Mouse (Mus musculus): ENCODE measurements around the gene Fstl3. TPM values are rescaled to one million over a fixed set of nuclear protein-coding genes. Genes with fewer than 3 reads are reported as not detected.

The Fstl3 gene
- polyA plus RNA-seq, 1 experiment from 2014 or later, result 21.9 TPM

DNA sequence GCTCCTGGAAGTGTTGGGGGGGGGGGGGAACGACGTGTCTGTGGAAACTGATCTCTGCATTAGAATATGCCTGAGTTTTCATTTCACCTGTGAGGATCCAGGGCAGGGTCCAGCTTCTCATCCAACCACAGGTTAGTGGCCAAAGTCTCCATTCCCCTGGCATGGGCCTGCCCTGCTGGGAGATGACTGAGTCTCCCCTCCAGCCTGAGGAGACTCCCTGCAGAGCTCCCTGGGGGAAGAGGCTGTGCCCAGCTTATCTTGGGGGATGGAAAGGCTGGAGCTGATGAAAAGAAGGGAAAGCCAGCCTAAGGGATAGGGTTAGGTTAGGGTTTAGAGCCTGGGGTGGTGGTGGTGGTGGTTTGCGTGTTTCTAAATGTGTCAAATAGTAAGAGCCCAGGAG, 24.8 kb downstream of the Fstl3 start:
- Histone ChIP-seq H3K4me1 (replicated peaks) (peaks cover 54% of the 10 kb centered on the region), H3K4me3 (no peak overlapping the region), H3K27me3 (replicated peaks) (no peaks in the 10 kb centered on the region), H3K4me2 (peak overlapping the region; percentile 28), H3K9me3 (replicated peaks) (no peaks in the 10 kb centered on the region), H3K27ac (ENCODE audit: poor library complexity, severe bottlenecking) (peak overlapping the region; percentile 66), H3K36me3 (no peaks in the 10 kb centered on the region), H3K9ac (peak overlapping the region; percentile 41; the same call in 1 of the 2 replicates)
- no peak for ATAC-seq (ENCODE audit: insufficient number of reproducible peaks, low FRiP score)
- 40% methylated on average over 3 of the region's 3 CpGs for WGBS

- Histone ChIP-seq H3K9ac (peak overlapping the region; percentile 41; the same call in 1 of the 2 replicates), H3K27ac (ENCODE audit: poor library complexity, severe bottlenecking) (peak overlapping the region; percentile 66), H3K4me2 (peak overlapping the region; percentile 28), H3K9me3 (replicated peaks) (no peaks in the 10 kb centered on the region), H3K4me1 (replicated peaks) (peaks cover 56% of the 10 kb centered on the region), H3K36me3 (no peaks in the 10 kb centered on the region), H3K4me3 (no peak overlapping the region), H3K27me3 (replicated peaks) (no peaks in the 10 kb centered on the region)
- ATAC-seq (ENCODE audit: insufficient number of reproducible peaks, low FRiP score), result peak; percentile 53
- WGBS, result 22% methylated on average over 11 of the region's 11 CpGs
Observed at GRCm38 (mm10) chr10:79802331-79802971, 25.4 kb downstream of the Fstl3 start.

DNA sequence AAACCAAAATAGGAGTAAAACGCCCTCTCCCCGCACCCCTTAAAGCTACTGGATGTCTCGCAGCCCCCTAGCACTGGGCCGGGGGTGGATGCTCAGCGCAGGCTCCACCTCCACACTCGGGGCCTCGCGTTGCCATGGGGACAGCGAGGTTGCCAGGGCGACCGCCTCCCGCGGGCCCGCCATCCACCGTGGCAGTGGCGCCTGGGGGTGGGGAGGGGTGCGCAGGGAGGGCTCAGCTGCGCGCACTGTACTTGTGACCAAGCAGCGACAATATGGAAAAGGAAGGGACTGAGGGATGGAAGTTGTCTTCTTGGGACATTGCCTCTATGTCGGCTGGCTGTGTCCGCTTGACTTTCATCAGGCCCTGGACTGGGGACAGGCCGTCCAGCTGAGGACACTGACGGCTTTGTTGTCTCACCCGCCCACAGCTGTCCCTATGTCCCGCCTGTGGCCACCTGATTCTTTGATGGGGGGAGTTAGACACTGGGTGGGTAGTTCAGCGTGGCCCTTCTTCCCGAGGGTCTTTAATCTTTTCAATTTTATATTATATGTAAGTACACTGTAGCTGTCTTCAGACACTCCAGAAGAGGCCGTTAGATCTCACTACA, 26.7 kb downstream of the Fstl3 start:
- H3K27ac ChIP-seq (ENCODE audit: poor library complexity, severe bottlenecking), result peak overlapping the region; percentile 62; the same call in 1 of the 2 replicates
- 14% methylated on average over 29 of the region's 29 CpGs for WGBS
- no peak overlapping the region for H3K4me3 ChIP-seq
- H3K36me3 ChIP-seq, result no peaks in the 10 kb centered on the region
- peak overlapping the region; percentile 56; the same call in 1 of the 2 replicates for H3K9ac ChIP-seq
- peaks cover 55% of the 10 kb centered on the region for H3K4me1 ChIP-seq (replicated peaks)
- no peaks in the 10 kb centered on the region for H3K9me3 ChIP-seq (replicated peaks)
- no peak; the same call in 1 of the 2 replicates for ATAC-seq (ENCODE audit: insufficient number of reproducible peaks, low FRiP score)
- peak overlapping the region; percentile 40 for H3K4me2 ChIP-seq
- H3K27me3 ChIP-seq (replicated peaks), result no peaks in the 10 kb centered on the region

DNA sequence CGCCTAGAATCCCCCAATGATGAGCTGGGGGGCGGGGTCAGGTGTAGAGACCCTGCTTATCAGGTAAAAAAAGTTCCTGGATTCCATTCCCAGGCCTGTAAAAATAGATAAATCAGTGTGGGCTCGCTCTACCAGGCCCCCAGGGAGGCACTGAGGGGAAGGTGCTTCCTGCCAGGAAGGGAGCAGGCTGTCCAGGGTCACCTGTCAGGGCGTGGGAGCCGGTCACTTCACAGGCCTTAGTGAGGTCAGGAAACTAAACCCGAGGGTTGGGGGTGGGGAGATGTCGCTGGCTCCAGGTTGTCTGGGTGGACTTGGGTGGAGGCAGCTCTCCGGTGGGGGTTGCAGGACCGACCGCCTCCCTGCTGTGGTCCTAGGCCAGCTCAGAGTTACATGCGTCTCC, 28.6 kb downstream of the Fstl3 start:
- Histone ChIP-seq H3K4me1 (replicated peaks) (peaks cover 55% of the 10 kb centered on the region), H3K4me3 (peak overlapping the region; percentile 24), H3K27me3 (replicated peaks) (no peaks in the 10 kb centered on the region), H3K27ac (ENCODE audit: poor library complexity, severe bottlenecking) (peak overlapping the region; percentile 83), H3K9me3 (replicated peaks) (no peaks in the 10 kb centered on the region), H3K4me2 (peak overlapping the region; percentile 53), H3K9ac (0 out of 2 replicates have a peak overlapping the region, but pooled peaks have one; percentile 54), H3K36me3 (peaks cover 4% of the 10 kb centered on the region)
- 24% methylated on average over 11 of the region's 11 CpGs for WGBS
- peak; percentile 76 for ATAC-seq (ENCODE audit: insufficient number of reproducible peaks, low FRiP score)

- peak overlapping the region; percentile 83 for H3K27ac ChIP-seq (ENCODE audit: poor library complexity, severe bottlenecking)
- peak overlapping the region; percentile 54 for H3K9ac ChIP-seq
- peak overlapping the region; percentile 53 for H3K4me2 ChIP-seq
- H3K27me3 ChIP-seq (replicated peaks), result no peaks in the 10 kb centered on the region
- peaks cover 55% of the 10 kb centered on the region for H3K4me1 ChIP-seq (replicated peaks)
- no peak for ATAC-seq (ENCODE audit: insufficient number of reproducible peaks, low FRiP score)
- H3K9me3 ChIP-seq (replicated peaks), result no peaks in the 10 kb centered on the region
- peaks cover 6% of the 10 kb centered on the region for H3K36me3 ChIP-seq
- WGBS, result 68% methylated on average over 9 of the region's 9 CpGs
- H3K4me3 ChIP-seq, result peak overlapping the region; percentile 24
Observed at GRCm38 (mm10) chr10:79806331-79806730, 29.3 kb downstream of the Fstl3 start.

GRCm38 (mm10) chr10:79806972-79807371, 29.9 kb downstream of the Fstl3 start:
- peak overlapping the region; percentile 24 for H3K4me3 ChIP-seq
- WGBS, result 63% methylated on average over 10 of the region's 10 CpGs
- 0 out of 2 replicates have a peak, but pooled peaks have one; percentile 36 for ATAC-seq (ENCODE audit: insufficient number of reproducible peaks, low FRiP score)
- peak overlapping the region; percentile 54 for H3K9ac ChIP-seq
- peak overlapping the region; percentile 53 for H3K4me2 ChIP-seq
- peaks cover 6% of the 10 kb centered on the region for H3K36me3 ChIP-seq
- H3K4me1 ChIP-seq (replicated peaks), result peaks cover 50% of the 10 kb centered on the region
- H3K27me3 ChIP-seq (replicated peaks), result no peaks in the 10 kb centered on the region
- H3K27ac ChIP-seq (ENCODE audit: poor library complexity, severe bottlenecking), result peak overlapping the region; percentile 83
- no peaks in the 10 kb centered on the region for H3K9me3 ChIP-seq (replicated peaks)

DNA sequence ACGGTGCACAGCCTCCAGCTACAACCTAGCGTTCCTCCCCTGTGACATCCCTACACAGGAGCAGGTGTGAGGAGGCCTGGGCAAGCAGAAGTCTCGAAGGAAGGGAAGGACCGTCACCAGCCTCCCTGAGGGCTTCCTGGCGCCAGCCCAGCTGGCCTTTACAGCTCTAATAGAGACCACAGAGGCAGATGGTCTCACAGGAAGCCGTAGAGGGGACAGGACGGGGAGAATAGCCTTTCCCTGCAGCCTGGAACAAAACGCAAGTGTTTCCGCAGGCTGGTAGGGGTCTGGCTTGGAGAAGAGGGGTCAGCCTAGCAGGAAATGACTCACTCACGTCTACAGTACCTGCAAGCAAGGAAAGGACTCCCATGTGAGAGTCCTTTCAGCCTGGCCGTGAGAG, 30.8 kb downstream of the Fstl3 start:
- Histone ChIP-seq H3K4me1 (replicated peaks) (peaks cover 42% of the 10 kb centered on the region), H3K27ac (ENCODE audit: poor library complexity, severe bottlenecking) (peak overlapping the region; percentile 83), H3K27me3 (replicated peaks) (no peaks in the 10 kb centered on the region), H3K9ac (peak overlapping the region; percentile 55), H3K4me2 (peak overlapping the region; percentile 53), H3K36me3 (peaks cover 11% of the 10 kb centered on the region), H3K4me3 (peak overlapping the region; percentile 24), H3K9me3 (replicated peaks) (no peaks in the 10 kb centered on the region)
- 48% methylated on average over 11 of the region's 11 CpGs for WGBS
- ATAC-seq (ENCODE audit: insufficient number of reproducible peaks, low FRiP score), result 0 out of 2 replicates have a peak, but pooled peaks have one; percentile 11

- Histone ChIP-seq H3K36me3 (peaks cover 11% of the 10 kb centered on the region), H3K9me3 (replicated peaks) (no peaks in the 10 kb centered on the region), H3K4me3 (peak overlapping the region; percentile 24; the same call in 1 of the 2 replicates), H3K27ac (ENCODE audit: poor library complexity, severe bottlenecking) (0 out of 2 replicates have a peak overlapping the region, but pooled peaks have one; percentile 83), H3K4me2 (peak overlapping the region; percentile 53), H3K27me3 (replicated peaks) (no peaks in the 10 kb centered on the region), H3K9ac (peak overlapping the region; percentile 55; the same call in 1 of the 2 replicates), H3K4me1 (replicated peaks) (peaks cover 33% of the 10 kb centered on the region)
- no peak for ATAC-seq (ENCODE audit: insufficient number of reproducible peaks, low FRiP score)
- WGBS, result 71% methylated on average over 11 of the region's 11 CpGs
Observed at GRCm38 (mm10) chr10:79808728-79809127, 31.7 kb downstream of the Fstl3 start.

- H3K4me2 ChIP-seq, result no peak overlapping the region
- H3K4me1 ChIP-seq (replicated peaks), result peaks cover 8% of the 10 kb centered on the region; the same call in 1 of the 2 replicates
- WGBS, result 27% methylated on average over 15 of the region's 15 CpGs
- H3K27ac ChIP-seq (ENCODE audit: poor library complexity, severe bottlenecking), result no peak overlapping the region
- no peak overlapping the region for H3K4me3 ChIP-seq
- no peaks in the 10 kb centered on the region for H3K9me3 ChIP-seq (replicated peaks)
- no peak overlapping the region for H3K9ac ChIP-seq
- ATAC-seq (ENCODE audit: insufficient number of reproducible peaks, low FRiP score), result peak; percentile 38; the same call in 1 of the 2 replicates
- peaks cover 27% of the 10 kb centered on the region for H3K36me3 ChIP-seq
- H3K27me3 ChIP-seq (replicated peaks), result no peaks in the 10 kb centered on the region
Observed at GRCm38 (mm10) chr10:79811736-79812637, 34.9 kb downstream of the Fstl3 start.

DNA sequence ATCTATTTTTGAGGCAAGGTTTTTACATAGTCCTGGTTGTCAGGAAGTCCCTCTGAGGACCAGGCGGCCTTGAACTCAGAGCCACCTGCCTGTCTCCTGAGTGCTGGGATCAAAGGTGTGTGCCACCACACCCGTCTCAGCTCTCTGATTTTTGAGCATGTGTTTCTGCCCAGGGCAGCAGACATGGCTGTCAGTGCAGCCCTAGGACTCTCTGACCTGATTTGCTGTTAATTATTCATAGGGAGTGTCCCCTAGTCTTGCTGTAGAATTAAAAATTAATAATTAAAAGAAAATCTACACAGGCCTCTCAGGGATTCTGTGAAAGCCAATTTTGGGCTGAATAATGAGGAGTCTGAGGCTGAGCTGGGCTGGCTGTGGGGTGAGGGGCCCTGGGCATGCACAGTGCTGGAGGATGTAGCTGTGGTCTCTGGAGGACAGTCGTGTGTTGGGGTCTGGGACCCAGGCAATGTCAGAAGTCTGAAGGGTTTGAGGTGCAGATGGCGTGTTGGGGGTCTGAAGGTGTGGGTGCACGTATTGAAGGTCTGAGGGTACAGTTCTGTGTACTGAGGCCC, 37.3 kb downstream of the Fstl3 start:
- H3K27me3 ChIP-seq (replicated peaks), result no peaks in the 10 kb centered on the region
- H3K27ac ChIP-seq (ENCODE audit: poor library complexity, severe bottlenecking), result no peak overlapping the region
- no peak for ATAC-seq (ENCODE audit: insufficient number of reproducible peaks, low FRiP score)
- no peak overlapping the region for H3K4me3 ChIP-seq
- H3K4me1 ChIP-seq (replicated peaks), result no peaks in the 10 kb centered on the region; the same call in 1 of the 2 replicates
- H3K9ac ChIP-seq, result no peak overlapping the region
- H3K4me2 ChIP-seq, result no peak overlapping the region
- 79% methylated on average over 5 of the region's 5 CpGs for WGBS
- no peaks in the 10 kb centered on the region for H3K9me3 ChIP-seq (replicated peaks)
- peaks cover 42% of the 10 kb centered on the region for H3K36me3 ChIP-seq

Measured in heart, embryonic 12.5 days (tissue).